ENCODE assay signal across 17 mouse cellular contexts in the genomic region with DNA sequence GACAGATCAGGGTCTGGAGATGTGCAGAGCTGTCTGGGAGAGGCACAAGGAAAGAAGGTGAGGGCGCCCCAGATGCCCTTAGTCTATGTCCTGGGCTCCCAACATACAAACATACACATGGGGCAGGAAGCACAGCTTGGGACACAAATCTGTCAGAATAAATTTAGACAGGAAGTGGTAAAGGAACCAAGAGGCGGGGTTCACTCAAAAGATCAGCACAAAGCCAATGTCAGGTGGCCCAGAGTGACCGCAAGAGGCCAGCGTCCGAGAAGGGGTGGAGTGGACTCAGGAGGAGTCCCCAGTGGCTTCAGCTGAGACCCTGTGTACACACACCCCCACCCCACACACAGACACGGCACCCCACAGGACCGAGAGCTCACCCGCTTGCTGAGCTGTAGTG. TPM values are rescaled to one million over a fixed set of nuclear protein-coding genes. Genes with fewer than 3 reads are reported as not detected.
DNase-seq lines count a peak whose midpoint lies in the region; ATAC-seq and TF ChIP-seq lines count a peak whose summit lies in the region.
"Had no signal": no experiment of that assay in that cellular context is flagged by ENCODE, and none has a peak within 500 bp of the region (broad histone marks: within the 10 kb centered on the region; RNA-seq: fewer than 3 reads in every experiment).

No protein-coding gene starts in this region.

- peaks cover 7% of the 10 kb centered on the region; the same call in 1 of the 2 replicates for H3K4me1 ChIP-seq in lung, postnatal 0 days (ENCODE audit: insufficient read depth, low read depth, low read length)

- H3K27me3 ChIP-seq in lung, postnatal 0 days (replicated peaks; ENCODE audit: insufficient read depth, low read length) = no peaks in the 10 kb centered on the region

- intact Hi-C loops in gastrocnemius, postnatal 14 days (cut with DNase I; ENCODE audit: low total_unique reads) = no loop called here

- no peak for TF ChIP-seq CTCF in lung, postnatal 0 days (IDR thresholded peaks at IDR 0.05)

- DNase-seq in lung, postnatal 0 days (ENCODE audit: low spot score) = no peak
- no peak for DNase-seq in lung, postnatal 4 days
- DNase-seq in lung, postnatal 36 days = peak; percentile 20
- peak; percentile 43 for DNase-seq in naive thymus-derived CD4-positive, alpha-beta T cell, adult 2 months (ENCODE audit: low read depth)
- DNase-seq in ovary, adult 18-20 months (ENCODE audit: low spot score) = no peak
- DNase-seq in gastrocnemius, postnatal 14 days = no peak
- DNase-seq: adrenal gland, postnatal 25 days; cerebellum, postnatal 25 days; gastrocnemius, postnatal 10 days; kidney, postnatal 4 days; liver; spleen, adult 18-20 months had no signal

- H3K9me3 ChIP-seq in lung, postnatal 0 days (ENCODE audit: low read length) = no peaks in the 10 kb centered on the region
- H3K9me3 ChIP-seq: embryonic facial prominence, embryonic 12.5 days; heart, embryonic 13.5 days had no signal

- H3K27ac ChIP-seq in lung, postnatal 0 days (ENCODE audit: low read length) = no peak overlapping the region
- H3K27ac ChIP-seq: embryonic facial prominence, embryonic 12.5 days; heart, embryonic 13.5 days had no signal

- no peak for TF ChIP-seq EP300 in lung, postnatal 0 days (IDR thresholded peaks at IDR 0.05)

- WGBS in lung, postnatal 0 days = 62% methylated on average over 8 of the region's 8 CpGs

- no peak overlapping the region for H3K4me3 ChIP-seq in lung, postnatal 0 days (ENCODE audit: low read depth, low read length)
- H3K4me3 ChIP-seq: embryonic facial prominence, embryonic 12.5 days; heart, embryonic 13.5 days had no signal

- H3K36me3 ChIP-seq in lung, postnatal 0 days (ENCODE audit: insufficient read depth, low read length) = no peaks in the 10 kb centered on the region
- H3K36me3 ChIP-seq: embryonic facial prominence, embryonic 12.5 days; heart, embryonic 13.5 days had no signal

- no peak overlapping the region for H3K4me2 ChIP-seq in lung, postnatal 0 days (replicated peaks; ENCODE audit: low read depth, low read length)
- H3K4me2 ChIP-seq: embryonic facial prominence, embryonic 12.5 days; heart, embryonic 13.5 days had no signal

- peak; percentile 21; the same call in 1 of the 2 replicates for ATAC-seq in lung, postnatal 0 days
- ATAC-seq in activated CD4-positive, CD25-positive, alpha-beta regulatory T cell, adult 4 months = peak; percentile 82
- ATAC-seq: forebrain, embryonic 14.5 days had no signal

- H3K9ac ChIP-seq in lung, postnatal 0 days (replicated peaks; ENCODE audit: low read depth) = no peak overlapping the region
- H3K9ac ChIP-seq: embryonic facial prominence, embryonic 12.5 days; heart, embryonic 13.5 days had no signal

RNA-seq across cellular contexts. Expression of a gene that starts 32.1 kb away (rescaled TPM):
- polyA plus RNA-seq in lung, postnatal 0 days (2015; fragmentation: Nextera tagmentation; extraction: Ambion mirVana) = 0.87 and 1.5 TPM in 2 replicates
- not detected for polyA plus RNA-seq in activated CD4-positive, CD25-positive, alpha-beta regulatory T cell, adult 4 months (2017; shearing (Covaris generic))
- total RNA-seq in gastrocnemius, postnatal 14 days (2021) = under 1 TPM; 0.42 to 0.68 TPM

RNA-seq across cellular contexts. Expression of a gene that starts 35.4 kb away (rescaled TPM):
- polyA plus RNA-seq in lung, postnatal 0 days (2015; fragmentation: Nextera tagmentation; extraction: Ambion mirVana) = 1.4 and 1.7 TPM in 2 replicates
- polyA plus RNA-seq in activated CD4-positive, CD25-positive, alpha-beta regulatory T cell, adult 4 months (2017; shearing (Covaris generic)) = not detected
- total RNA-seq in gastrocnemius, postnatal 14 days (2021) = 1 to 10 TPM; 1.9 to 2.0 TPM
- polyA plus RNA-seq: urinary bladder, adult 2 months had no signal

RNA-seq across cellular contexts. Expression of a gene that starts 56.3 kb away (rescaled TPM):
- 96.8 and 106 TPM in 2 replicates for polyA plus RNA-seq in lung, postnatal 0 days (2015; fragmentation: Nextera tagmentation; extraction: Ambion mirVana)
- 10 to 100 TPM; 75.0 to 86.1 TPM for polyA plus RNA-seq in activated CD4-positive, CD25-positive, alpha-beta regulatory T cell, adult 4 months (2017; shearing (Covaris generic))
- 10 to 100 TPM; 17.4 to 23.4 TPM for total RNA-seq in gastrocnemius, postnatal 14 days (2021)

Comparison
In these comparisons a context has a peak if more than half of its experiments do, and no peak if none do; other contexts are left out.
1. DNase-seq: peak in lung, postnatal 36 days (single experiment) and naive thymus-derived CD4-positive, alpha-beta T cell, adult 2 months (single experiment); none in lung, postnatal 0 days (single experiment), lung, postnatal 4 days (0 of 2), ovary, adult 18-20 months (single experiment) and gastrocnemius, postnatal 14 days (single experiment).